Mouse (Mus musculus) liver, postnatal 0 days (tissue): Measurements from ENCODE around the gene Sbf2. TPM values are rescaled to one million over a fixed set of nuclear protein-coding genes. Genes with fewer than 3 reads are reported as not detected.
A peak's percentile ranks its signal among the peaks of the same experiment; 100 is the strongest.
"Not testable (repeated sequence)": the region's sequence is repeated elsewhere in the genome, so short reads cannot be mapped to it uniquely, and the experiment has no call there.

ENCODE experiments used
- ATAC-seq: fragments of 200-750 bp; cut with Nextera tagmentation; 2 replicates; pipeline ENCODE4 v1.8.0; 2017; ENCODE audit warnings: mild to moderate bottlenecking, moderate library complexity
- DNase-seq: peaks from one replicate; pipeline ENCODE4 v3.0.0-alpha.2; 2016
- H3K27ac ChIP-seq: fragments of 300-500 bp; sonication (generic); 2 replicates; pipeline ENCODE4 v1.5.1; 2014; ENCODE audit warnings: antibody characterized with exemption, moderate library complexity, mild to moderate bottlenecking, low read depth
- H3K27me3 ChIP-seq: fragments of 300-500 bp; sonication (generic); 2 replicates; pipeline ENCODE4 v1.6.1; 2014; ENCODE audit warnings: low read length, control low read depth, mixed read lengths; ENCODE audit not compliant: insufficient read depth
- H3K36me3 ChIP-seq: fragments of 300-500 bp; sonication (generic); replicated peaks from 2 replicates; pipeline ENCODE4 v1.6.1; 2014; ENCODE audit warnings: mild to moderate bottlenecking, control low read depth, low read length, moderate library complexity, mixed read lengths; ENCODE audit not compliant: insufficient read depth
- H3K4me1 ChIP-seq: fragments of 300-500 bp; sonication (generic); 2 replicates; pipeline ENCODE4 v1.6.1; 2014; ENCODE audit warnings: antibody characterized with exemption, mild to moderate bottlenecking, control low read depth; ENCODE audit not compliant: insufficient read depth
- H3K4me2 ChIP-seq: fragments of 300-500 bp; sonication (generic); 2 replicates; pipeline ENCODE4 v1.6.1; 2014; ENCODE audit warnings: low read depth, mild to moderate bottlenecking, low read length, moderate library complexity, mixed read lengths
- H3K4me3 ChIP-seq: fragments of 300-500 bp; sonication (generic); 2 replicates; pipeline ENCODE4 v1.5.1; 2014; ENCODE audit warnings: low read depth, low read length
- H3K9ac ChIP-seq: fragments of 300-500 bp; sonication (generic); replicated peaks from 2 replicates; pipeline ENCODE4 v1.6.1; 2014; ENCODE audit warnings: mild to moderate bottlenecking, moderate library complexity
- H3K9me3 ChIP-seq: fragments of 300-500 bp; sonication (generic); 2 replicates; pipeline ENCODE4 v1.6.1; 2016; ENCODE audit warnings: mild to moderate bottlenecking, control low read depth, low read length, mixed read lengths
- CTCF ChIP-seq: sonication (generic); IDR thresholded peaks from 2 replicates; pipeline ENCODE4 v1.5.1; 2016; ENCODE audit warnings: antibody characterized with exemption, low read depth
- EP300 ChIP-seq: IDR thresholded peaks from 2 replicates; pipeline ENCODE4 v1.6.1; 2016; ENCODE audit warnings: antibody characterized with exemption, low read depth, mild to moderate bottlenecking
- WGBS: fragments of 180-500 bp; shearing (Covaris S2); extraction: QIAGEN DNeasy Blood & Tissue Kit; methylation state at CpG from one replicate; pipeline ENCODE4 v1.1.7; 2014; ENCODE audit not compliant: insufficient replicate concordance; 5-methylcytosine and 5-hydroxymethylcytosine counted together
- polyA plus RNA-seq: library from polyadenylated mRNA; unstranded; fragments of >200 nt; fragmentation: Nextera tagmentation; extraction: Ambion mirVana; gene quantifications from 2 replicates; pipeline ENCODE4 v1.2.1, GENCODE M21; 2015

The Sbf2 gene
- polyA plus RNA-seq, 1 experiment from 2014 or later = 5.9 TPM

GRCm38 (mm10) chr7:110593991-110594390 lies 20.7 kb downstream of the Sbf2 start:
- not testable (repeated sequence) for H3K4me3 ChIP-seq, H3K36me3 ChIP-seq, H3K4me2 ChIP-seq, H3K4me1 ChIP-seq, H3K27me3 ChIP-seq, H3K9ac ChIP-seq, DNase-seq, H3K27ac ChIP-seq, ATAC-seq, H3K9me3 ChIP-seq
- 0 out of 2 replicates have a peak, but pooled peaks have one; percentile 15 for TF ChIP-seq CTCF
- WGBS = 79% methylated on average over 3 of the region's 3 CpGs

- Histone ChIP-seq H3K4me3 (no peak overlapping the region), H3K9me3 (no peaks in the 10 kb centered on the region), H3K4me1 (no peaks in the 10 kb centered on the region), H3K27me3 (no peaks in the 10 kb centered on the region), H3K4me2 (no peak overlapping the region), H3K36me3 (no peaks in the 10 kb centered on the region), H3K27ac (no peak overlapping the region), H3K9ac (no peak overlapping the region)
- TF ChIP-seq CTCF = no peak
- TF ChIP-seq EP300 = no peak
- ATAC-seq = no peak
- WGBS = 63% methylated on average over 1 of the region's 1 CpGs
- no peak for DNase-seq
These were observed 27.0 kb downstream of the Sbf2 start for GRCm38 (mm10) chr7:110587721-110588120.

GRCm38 (mm10) chr7:110585250-110585649 lies 29.5 kb downstream of the Sbf2 start:
- H3K4me2 ChIP-seq = no peak overlapping the region
- no peaks in the 10 kb centered on the region for H3K36me3 ChIP-seq
- ATAC-seq (no peak), DNase-seq (no peak)
- H3K4me1 ChIP-seq = no peaks in the 10 kb centered on the region
- no peaks in the 10 kb centered on the region for H3K27me3 ChIP-seq
- no peaks in the 10 kb centered on the region for H3K9me3 ChIP-seq
- H3K27ac ChIP-seq = no peak overlapping the region
- H3K9ac ChIP-seq = no peak overlapping the region
- 67% methylated on average over 2 of the region's 2 CpGs for WGBS
- no peak for TF ChIP-seq CTCF
- 0 out of 2 replicates have a peak, but pooled peaks have one; percentile 16 for TF ChIP-seq EP300
- H3K4me3 ChIP-seq = no peak overlapping the region

- no peak for ATAC-seq
- no peak for TF ChIP-seq EP300
- no peak for TF ChIP-seq CTCF
- Histone ChIP-seq H3K4me1 (no peaks in the 10 kb centered on the region), H3K9me3 (no peaks in the 10 kb centered on the region), H3K27ac (no peak overlapping the region), H3K27me3 (no peaks in the 10 kb centered on the region), H3K9ac (no peak overlapping the region), H3K4me3 (no peak overlapping the region), H3K36me3 (no peaks in the 10 kb centered on the region), H3K4me2 (no peak overlapping the region)
- no peak for DNase-seq
- 62% methylated on average over 2 of the region's 2 CpGs for WGBS
These were observed 30.6 kb downstream of the Sbf2 start for GRCm38 (mm10) chr7:110584159-110584558.

GRCm38 (mm10) chr7:110583705-110584104 lies 31.0 kb downstream of the Sbf2 start:
- Histone ChIP-seq H3K36me3 (no peaks in the 10 kb centered on the region), H3K4me3 (no peak overlapping the region), H3K9me3 (no peaks in the 10 kb centered on the region), H3K4me2 (no peak overlapping the region), H3K27me3 (no peaks in the 10 kb centered on the region), H3K9ac (no peak overlapping the region), H3K27ac (no peak overlapping the region), H3K4me1 (no peaks in the 10 kb centered on the region)
- ATAC-seq (no peak), DNase-seq (no peak)
- TF ChIP-seq CTCF (no peak), EP300 (no peak)
- 87% methylated on average over 3 of the region's 3 CpGs for WGBS

GRCm38 (mm10) chr7:110565815-110566549 lies 48.7 kb downstream of the Sbf2 start:
- Histone ChIP-seq H3K4me2 (no peak overlapping the region), H3K4me1 (no peaks in the 10 kb centered on the region), H3K4me3 (no peak overlapping the region), H3K9me3 (no peaks in the 10 kb centered on the region), H3K27me3 (no peaks in the 10 kb centered on the region), H3K27ac (no peak overlapping the region), H3K36me3 (no peaks in the 10 kb centered on the region), H3K9ac (no peak overlapping the region)
- ATAC-seq (no peak), DNase-seq (no peak)
- TF ChIP-seq EP300 (no peak), CTCF (no peak)
- WGBS = 78% methylated on average over 4 of the region's 4 CpGs
